Mouse (Mus musculus) lung, adult 2 months (tissue): ENCODE measurements around the gene Usp45.
"Not testable (repeated sequence)": the region's sequence is repeated elsewhere in the genome, so short reads cannot be mapped to it uniquely, and the experiment has no call there.

Source experiments
- CTCF ChIP-seq: fragments of 200-500 bp; IDR thresholded peaks from 2 replicates; pipeline ENCODE4 v1.5.1; 2011; ENCODE audit warnings: mild to moderate bottlenecking, low read length, control low read depth; ENCODE audit not compliant: insufficient read depth
- POLR2A ChIP-seq: fragments of 200-500 bp; IDR thresholded peaks from 2 replicates; pipeline ENCODE4 v1.6.1; 2011; ENCODE audit warnings: low read depth, mild to moderate bottlenecking, control low read depth, low read length, borderline replicate concordance; ENCODE audit errors: extremely low read depth

- not testable (repeated sequence) for TF ChIP-seq POLR2A, CTCF
Observed at GRCm38 (mm10) chr4:21744142-21744541, 22.8 kb upstream of the Usp45 start.
